Mouse (Mus musculus) T-helper 17 cell (primary cell): ENCODE measurements around the gene St6galnac4.

Source experiments
- in situ Hi-C, 2 experiments: fragments of 300-600 bp; cut with MboI, MseI; formaldehyde crosslinking; loops; 1 replicate in 1 of 2; 2 replicates in 1 of 2; pipeline ENCODE4 v1.15.1; 2025; ENCODE audit warnings: high pct_unique_total_duplicates in 2 of 2

Gene St6galnac4

DNA sequence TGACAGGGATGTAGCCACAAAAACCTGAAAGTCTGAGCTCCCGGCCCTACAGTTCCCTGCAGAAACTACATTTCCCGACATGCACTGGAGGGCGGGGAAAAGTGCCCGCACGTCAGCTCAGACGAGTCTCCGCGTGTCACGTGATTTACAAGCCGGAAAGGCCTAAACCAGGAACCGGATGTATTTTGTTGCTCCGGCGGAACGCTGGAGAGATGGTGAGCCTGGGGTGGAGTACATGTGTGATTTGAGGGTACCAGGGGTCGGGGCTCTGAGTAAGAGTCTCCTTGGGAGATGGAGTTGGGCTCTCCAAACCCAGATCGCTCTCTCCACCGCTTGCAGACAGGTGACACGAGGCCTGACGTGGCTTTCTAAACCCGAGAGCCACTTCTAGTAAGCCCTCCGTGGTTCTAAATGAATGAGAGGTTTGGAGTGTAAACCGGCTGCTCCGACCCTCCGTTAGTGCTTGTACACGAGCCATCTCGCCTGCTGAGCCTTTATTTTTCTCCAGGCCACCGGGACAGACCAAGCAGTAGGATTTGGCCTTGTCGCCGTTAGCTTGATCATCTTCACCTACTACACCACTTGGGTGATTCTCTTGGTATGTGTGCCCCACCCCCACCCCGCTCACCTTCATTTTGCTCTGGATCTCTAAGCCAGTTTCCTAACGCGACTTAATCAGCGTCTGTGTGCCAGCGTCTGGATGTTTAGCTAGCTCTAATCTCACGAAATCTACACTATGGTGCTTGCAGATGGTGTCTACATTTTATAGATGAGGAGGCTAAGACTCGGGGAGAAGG, 16.0 kb upstream of the St6galnac4 start, which contains the start of gene Dpm2:
Dpm2 (plus strand) TSS at position 161 of the 797 bp plus-strand sequence.
- in situ Hi-C loops = no loop called here

DNA sequence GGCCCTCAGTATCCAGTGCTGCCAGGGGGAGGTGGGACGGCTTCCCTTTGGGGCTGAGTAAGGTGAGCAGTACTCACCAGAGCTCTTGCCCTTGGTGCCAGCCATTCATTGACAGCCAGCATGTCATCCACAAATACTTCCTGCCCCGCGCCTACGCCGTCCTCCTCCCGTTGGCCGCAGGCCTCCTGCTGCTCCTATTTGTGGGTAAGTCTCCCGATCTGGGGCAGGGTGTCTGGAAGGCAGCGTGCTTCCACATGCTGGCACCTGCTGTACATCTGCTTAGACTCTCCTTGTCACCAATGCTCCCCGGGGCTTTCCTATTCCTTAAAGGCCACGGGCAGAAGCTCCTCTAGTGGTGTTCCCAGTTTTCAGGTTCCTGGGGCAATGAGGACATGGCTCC, 14.7 kb upstream of the St6galnac4 start:
- in situ Hi-C loops = no loop called here

DNA sequence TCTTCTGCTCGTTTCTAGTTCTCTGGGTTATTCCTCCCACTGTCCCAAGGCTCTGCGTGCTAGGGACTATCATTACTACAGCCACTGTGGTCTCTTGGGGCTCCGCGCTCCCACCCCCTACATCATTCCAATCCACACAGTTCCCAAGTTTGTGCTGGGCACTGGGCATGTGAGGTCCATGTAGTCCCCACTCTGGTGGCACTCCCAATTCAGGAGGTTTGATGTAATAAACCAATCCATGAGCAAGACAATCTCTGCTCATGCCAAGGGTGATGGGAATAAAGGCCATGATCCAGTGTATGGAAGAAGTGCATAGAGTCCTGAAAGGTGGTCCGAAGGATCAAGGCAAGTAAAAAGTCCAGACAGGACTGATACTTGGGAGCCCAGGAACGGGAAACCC, 12.4 kb upstream of the St6galnac4 start, which contains the start of gene Pip5kl1:
Pip5kl1 (plus strand) TSS at position 301 of the 400 bp plus-strand sequence.
- in situ Hi-C loops = no loop called here

DNA sequence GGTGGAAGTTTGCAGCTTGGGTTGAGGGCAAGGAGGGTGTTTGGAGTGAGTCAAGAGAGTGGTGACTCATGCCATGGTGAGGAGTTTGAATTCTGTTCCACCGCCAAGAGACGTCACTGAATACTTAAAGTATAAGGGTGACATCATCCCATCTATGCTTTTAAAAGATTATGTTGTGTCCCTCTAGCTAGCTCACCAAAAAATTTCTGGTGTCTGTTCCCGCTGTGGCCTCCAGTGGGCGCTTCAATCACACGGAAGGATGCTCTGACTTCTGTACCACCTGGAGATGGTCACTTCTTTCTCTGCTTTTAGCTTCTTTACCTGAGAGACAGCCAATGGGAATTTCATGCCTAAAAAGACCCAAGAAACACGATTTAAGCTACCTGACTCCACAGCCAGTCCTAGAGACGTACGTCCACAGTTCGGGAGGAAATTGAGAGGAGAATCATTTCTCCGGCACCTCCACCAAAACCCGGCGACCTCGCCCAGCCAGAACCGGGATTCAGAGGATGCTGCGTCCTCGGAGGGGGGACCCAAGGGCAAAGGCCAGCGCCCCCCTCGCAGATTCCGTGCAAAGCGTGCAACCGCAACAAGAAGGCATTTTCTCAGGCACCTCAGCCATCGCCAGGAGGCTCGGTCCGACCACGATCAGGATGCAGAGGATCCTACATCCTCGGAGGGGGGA, 11.9 kb upstream of the St6galnac4 start:
- in situ Hi-C loops = loop anchor here in 1 of 2 experiments (5.0 kb wide), 1 partner anchor 37 kb away; no protein-coding TSS in a partner anchor

DNA sequence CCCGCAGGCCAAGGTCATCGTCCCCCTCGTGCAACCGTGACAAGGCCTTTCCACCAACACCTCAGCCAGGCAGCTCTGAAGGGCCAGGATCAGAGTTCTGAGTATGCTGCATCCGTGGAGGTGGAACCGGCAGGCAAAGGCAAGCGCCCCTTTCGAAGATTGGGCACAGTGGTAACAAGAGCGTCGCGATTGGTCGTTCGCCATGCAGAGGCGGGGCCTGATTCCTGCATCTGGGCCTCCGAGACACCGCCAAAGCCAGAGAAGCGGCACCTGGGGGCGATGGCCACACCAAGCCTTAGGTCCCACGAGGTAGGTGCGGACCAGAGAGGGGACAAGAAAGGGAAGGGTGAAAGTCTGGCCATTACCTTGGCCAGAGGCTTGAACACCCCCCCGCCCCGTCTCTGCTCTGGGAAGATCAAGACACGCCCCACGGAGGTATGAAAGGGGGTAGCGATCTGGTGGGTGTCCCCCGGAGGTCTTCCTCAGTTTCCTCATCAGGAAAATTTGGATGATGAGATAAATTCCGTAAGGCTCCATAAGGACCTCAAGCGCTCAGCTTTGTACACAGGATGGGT, 11.2 kb upstream of the St6galnac4 start, which contains the start of gene 9430097D07Rik:
9430097D07Rik (minus strand) TSS at position 99 of the 575 bp plus-strand sequence.
- in situ Hi-C loops = loop anchor here in 1 of 2 experiments (5.0 kb wide), 1 partner anchor 37 kb away; no protein-coding TSS in a partner anchor

DNA sequence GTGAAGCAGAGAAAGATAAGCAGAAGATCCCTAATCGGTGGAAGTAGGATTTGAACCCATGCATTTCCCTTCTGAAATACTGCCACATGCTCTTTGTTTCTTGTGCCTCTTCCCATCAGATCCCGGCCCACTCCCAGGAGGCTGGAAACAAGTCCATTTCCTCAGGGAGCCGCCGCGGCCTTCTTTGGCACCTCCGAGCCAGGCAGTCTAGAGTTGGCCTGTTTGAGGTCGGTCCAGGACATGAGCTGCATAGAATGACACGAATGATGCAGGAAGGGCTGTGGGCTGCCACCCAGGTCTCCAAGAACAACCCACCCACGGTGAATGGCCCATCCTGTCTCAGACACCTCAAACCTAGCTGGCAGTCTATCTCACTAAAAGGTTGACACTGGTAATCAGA, 10.4 kb upstream of the St6galnac4 start:
- in situ Hi-C loops = loop anchor here in 1 of 2 experiments (5.0 kb wide), 1 partner anchor 36 kb away; no protein-coding TSS in a partner anchor

DNA sequence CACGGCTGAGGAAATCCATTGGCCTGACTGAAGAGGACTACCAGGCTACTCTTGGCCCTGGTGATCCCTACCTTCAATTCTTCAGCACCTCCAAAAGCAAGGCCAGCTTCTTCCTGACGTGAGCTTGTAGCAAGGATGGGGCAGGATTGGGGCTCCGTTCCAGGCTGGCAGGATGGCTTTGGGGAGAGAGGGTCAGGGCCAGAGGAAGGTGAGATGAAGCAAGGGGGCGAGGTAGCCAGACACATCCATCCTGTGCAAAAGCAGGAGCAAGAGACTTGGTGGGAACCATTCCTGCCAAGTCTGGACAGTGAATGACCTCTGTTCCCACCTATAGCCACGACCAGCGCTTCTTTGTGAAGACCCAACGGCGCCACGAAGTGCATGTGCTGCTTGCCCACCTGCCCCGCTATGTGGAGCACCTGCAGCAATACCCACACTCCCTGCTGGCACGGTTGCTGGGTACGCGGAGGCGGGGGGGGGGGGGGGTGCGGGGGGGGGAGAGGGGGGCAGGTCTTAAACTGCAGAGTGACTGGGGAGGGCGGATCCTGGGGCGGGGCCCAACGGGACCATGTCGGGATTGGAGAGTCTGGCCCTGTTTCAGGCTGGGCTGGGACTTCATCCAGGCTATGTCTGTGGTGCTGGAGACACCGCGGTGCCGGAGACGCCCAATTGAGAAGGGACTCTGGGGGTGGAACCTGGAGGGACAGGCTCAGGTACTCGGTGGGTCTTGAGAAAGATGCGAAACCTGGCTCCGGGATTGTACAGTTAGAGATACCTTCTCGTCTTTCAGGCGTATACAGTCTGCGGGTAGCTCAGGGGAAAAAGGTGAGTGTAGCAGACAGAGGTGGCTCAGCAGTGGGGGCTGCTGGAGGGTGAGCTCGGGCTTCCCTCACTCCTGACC, 8.5 kb upstream of the St6galnac4 start:
- in situ Hi-C loops = loop anchor here in 1 of 2 experiments (5.0 kb wide), 1 partner anchor 34 kb away; no protein-coding TSS in a partner anchor

DNA sequence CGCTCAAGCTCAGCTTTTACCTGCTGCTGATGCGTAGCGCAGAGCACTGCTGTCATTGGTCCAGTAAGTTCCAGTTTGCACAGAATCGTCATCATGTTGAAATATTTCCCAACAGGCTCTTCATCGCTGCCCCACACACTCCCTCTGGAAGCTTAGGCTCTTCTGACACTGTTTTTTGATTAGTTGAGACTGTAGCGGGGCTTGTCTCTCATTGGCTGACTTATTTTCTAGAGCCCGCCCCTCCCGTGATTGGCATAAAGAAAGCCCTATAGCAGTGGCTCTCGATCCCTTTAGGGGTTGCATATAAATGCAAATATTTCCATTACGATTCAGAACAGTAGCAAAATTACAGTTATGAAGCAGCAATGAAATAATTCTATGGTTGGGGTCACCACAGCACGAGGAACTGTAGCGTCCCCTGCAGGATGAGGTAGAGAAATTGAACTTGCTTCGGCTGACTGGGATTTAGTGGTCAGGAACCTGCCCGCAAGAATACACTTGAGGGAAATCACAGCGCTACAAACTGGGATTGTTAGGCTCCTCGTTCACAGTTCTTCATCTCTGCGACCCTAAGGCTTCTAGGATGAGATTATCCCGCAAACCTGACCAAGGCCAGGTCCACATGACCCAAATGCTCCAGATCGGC, 5.3 kb upstream of the St6galnac4 start:
- in situ Hi-C loops = no loop called here

DNA sequence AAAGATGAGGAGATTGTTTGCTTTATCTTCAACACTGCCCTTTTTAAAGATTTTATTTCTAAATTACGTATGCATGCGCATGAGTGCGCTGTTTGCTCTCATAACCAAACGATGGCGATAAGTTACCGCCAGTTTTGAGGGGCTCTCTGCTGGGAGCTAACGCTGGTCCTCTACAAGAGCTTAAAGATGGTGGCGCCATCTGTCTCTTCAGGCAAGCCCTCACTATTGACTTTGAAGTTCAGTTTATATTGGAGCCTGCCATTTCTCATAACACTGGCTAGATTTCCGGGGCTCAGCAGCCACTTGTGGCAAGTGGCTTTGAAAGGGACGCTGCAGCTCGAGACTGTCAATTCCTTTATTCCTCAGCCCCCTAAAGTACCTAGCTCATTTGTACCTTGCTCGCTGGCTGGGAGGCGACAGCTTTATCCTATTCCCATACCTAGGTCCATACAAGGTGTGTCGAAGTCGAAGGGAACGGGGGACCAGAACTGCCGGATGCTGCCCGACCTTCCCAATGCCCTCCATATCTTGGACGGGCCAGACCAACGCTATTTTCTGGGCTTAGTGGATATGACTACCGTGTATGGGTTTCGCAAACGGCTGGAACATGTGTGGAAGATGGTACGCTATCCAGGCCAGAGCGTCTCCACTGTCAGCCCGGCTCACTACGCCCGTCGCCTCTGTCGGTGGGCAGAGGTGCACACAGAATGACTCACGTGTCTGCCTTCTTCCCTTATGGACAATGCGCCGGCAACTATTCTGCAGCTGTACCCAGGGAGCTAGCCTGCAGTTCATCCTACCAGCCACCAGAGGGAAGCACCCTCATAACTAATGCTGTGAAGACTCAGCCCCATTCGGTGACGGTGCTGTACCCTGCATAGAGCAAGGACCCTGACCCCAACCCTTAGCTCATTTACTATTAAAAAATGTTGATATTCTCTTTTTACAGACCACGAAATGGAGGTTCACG, 3.8 kb upstream of the St6galnac4 start:
- in situ Hi-C loops = no loop called here

DNA sequence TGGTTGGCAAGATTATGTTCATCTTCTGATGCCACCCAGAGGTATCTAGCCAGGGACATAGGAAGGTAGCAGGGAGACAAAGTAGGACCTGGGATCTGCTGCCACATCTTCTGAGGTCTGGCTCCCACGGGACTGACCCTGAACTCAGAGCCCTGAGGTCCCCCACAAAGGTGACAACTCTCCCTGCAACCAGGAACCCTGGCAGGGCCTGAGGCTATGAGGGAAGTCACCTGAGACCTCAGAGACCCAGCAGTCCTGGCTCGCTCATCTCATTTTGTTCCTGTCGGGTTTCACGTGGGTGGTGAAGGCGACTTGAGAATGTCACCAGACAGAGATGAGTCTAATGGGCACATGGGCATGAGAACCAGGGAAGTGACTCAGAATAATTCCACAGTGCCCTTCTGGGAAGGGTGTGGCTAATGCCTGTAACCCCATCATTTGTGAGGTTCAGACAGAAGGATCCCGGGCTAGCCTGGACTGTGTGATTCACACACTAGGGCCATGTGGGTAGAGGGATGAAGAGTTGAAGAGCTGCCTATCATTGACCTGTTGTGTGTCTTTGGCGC, 1.7 kb upstream of the St6galnac4 start:
- in situ Hi-C loops = no loop called here

DNA sequence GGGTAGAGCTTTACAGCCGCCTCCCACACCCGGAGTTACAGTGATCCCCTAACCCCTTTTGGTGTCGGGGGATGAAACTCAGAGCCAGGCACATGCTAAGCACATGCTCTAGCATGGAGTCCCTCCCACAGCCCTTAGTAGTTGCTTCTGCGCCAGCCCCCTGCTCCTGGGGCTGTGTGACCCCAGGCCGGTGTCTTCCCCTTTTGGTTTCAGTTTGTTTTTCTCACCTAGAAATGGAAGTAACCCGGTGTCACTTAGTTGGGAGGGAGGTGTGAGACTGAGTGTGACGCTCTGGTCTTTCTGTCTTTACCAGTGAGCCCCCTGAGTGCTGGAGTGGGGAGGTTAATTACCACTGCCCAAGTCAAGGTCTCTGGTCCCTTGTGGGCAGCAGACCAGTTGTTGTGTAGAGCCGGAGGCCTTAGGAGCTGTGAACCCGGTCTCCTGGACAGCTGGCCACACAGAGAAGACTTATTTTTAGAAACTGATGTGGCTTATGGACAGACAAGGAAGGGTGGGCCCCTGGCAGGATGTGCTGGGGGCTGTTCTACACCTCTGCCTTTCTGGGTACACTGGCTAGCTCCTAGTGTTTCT, 931 bp downstream of the St6galnac4 start:
- in situ Hi-C loops = no loop called here

DNA sequence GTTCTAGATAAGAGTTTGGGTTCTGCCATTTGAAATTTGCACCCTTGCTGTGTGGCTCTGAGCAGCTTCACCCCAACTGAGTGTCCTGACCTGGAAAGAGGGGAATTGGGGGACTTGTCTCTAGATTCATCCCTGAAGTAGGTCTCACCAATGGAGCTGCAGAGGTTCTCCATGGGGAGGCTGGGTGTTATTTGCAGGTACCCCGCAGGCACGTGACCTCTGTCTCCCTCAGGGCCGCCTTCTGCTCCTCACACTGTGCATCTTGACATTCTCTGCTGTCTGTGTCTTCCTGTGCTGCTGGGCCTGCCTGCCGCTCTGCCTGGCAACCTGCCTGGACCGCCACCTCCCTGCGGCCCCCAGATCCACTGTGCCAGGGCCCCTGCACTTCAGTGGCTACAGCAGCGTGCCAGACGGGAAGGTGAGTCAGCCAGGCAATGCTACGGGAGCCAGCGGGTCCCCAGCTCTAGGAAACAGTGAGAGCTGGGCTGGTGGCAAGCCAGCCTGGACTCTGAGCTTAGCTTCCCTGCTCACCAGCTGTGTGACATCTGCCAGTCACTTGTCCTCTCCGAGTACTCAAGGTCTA, 2.4 kb downstream of the St6galnac4 start:
- in situ Hi-C loops = no loop called here

DNA sequence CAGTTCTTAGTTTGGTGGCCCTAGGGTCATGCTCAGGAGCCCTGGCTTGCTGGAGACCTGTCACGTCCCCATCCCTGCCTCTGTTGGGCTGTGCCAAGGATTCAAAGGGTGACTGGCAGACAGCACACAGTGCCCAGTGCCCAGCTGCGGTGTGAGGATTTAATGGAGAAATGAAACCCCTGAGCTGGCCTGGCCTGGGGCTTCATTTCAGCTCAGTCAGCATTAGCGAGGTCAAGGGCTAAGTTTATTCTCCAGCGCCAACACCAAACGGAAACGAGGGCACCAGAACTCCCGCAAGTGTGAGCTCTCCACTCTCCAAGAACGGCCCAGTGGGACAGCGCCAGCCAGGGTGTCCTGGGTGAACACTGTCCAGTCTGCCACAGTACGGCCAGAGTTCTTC, 3.3 kb downstream of the St6galnac4 start:
- in situ Hi-C loops = no loop called here

DNA sequence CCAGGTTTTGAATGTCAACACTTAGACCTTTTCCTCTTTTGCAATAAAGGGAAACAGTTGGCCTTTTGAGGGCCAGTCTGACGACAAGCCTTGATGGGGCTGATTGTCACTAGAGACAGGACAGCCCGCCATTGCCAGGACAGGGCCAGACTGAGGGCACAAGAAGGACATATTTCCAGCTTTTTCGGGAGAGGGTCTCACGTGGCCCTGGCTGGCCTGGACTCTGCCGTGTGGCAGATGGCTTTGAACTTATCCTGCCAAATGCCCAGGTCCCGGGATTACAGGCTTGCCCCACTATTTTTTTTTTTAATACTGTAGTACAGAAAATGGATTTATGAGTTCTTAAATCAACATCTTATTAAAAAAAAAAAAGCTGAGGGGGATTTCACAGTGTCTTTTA, 4.4 kb downstream of the St6galnac4 start:
- in situ Hi-C loops = no loop called here

DNA sequence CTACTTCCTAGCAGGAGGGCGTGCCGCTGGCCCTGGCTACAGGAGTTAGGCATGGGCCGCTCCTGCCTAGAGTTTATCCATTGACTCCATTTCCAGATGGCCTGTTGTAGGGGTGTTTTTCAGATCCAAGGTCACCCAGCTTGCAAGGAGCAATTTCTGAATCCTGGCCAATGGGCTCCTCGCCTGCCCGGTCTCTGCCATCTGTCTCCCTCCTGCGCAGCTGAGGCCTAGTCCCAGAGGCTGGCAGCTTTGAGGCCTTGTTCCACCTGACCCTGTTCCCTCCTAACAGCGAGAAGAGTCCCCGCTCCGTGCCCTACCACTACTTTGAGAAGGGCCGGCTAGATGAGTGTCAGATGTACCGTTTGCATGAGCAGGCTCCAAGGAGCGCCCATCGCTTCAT, 9.8 kb downstream of the St6galnac4 start:
- in situ Hi-C loops = no loop called here

DNA sequence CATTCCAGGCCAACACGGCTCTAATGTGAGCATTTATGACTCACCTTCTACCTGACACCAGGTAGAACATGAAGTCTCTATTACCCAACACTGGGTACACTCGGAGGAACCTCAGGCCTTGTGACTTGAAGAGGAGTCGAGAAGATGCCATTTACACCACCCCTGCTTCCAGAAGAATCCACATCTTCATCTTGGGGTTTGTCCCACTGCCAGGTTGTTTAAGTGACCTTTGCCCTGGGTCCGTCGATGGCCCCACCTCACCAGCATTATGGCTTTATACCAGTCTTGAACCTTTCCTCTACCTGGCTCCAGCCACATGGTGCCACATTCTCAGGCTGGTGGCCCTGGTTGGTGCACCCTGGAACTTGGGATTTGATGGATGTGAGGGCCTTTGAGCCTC, 10.4 kb downstream of the St6galnac4 start:
- in situ Hi-C loops = no loop called here

DNA sequence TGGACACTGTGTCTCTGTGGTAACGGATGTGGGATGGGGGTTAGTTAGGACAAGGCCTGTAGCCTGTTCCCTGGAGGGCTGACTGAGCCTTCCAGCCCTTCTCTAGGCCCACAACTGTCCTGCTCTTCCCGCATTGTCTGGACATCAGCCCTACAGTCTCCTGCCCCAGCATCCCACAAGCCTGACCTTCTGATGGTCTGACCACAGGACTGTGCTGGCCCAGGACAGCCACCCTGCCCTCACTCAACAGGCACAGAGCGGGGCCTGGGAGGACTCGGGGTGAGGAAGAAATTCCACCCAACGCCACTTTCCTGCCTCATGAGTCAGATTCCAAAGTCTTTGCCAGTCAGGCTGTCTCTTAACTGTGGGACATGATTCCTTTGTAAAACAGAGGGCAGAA, 10.8 kb downstream of the St6galnac4 start:
- in situ Hi-C loops = no loop called here

DNA sequence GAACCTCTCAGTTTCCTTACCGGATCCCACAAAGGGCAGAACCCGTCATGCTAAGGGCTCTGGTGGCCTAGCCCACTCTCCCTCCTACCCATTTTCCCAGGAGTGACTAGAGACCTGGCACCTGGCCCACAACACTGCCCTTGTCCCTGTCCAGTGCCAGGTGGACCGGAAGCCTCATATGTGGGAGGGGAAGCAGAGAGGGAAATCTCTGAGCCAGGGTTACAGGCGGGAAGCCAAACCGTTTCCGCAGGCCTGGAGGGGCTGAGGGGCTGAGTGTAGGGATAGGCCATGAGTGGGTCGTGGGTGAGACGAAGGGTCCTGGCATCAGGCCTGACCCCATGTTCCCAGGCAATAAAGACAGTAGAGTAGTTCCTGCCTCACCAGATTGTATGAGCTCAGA, 11.6 kb downstream of the St6galnac4 start:
- in situ Hi-C loops = no loop called here
